Mouse (Mus musculus): Measurements from ENCODE around the gene Rab11fip2. TPM values are rescaled to one million over a fixed set of nuclear protein-coding genes. Genes with fewer than 3 reads are reported as not detected.

The Rab11fip2 gene
- 10.0 and 11.6 TPM in 2 replicates for polyA plus RNA-seq (2015; fragmentation: Nextera tagmentation; extraction: Ambion mirVana)

DNA sequence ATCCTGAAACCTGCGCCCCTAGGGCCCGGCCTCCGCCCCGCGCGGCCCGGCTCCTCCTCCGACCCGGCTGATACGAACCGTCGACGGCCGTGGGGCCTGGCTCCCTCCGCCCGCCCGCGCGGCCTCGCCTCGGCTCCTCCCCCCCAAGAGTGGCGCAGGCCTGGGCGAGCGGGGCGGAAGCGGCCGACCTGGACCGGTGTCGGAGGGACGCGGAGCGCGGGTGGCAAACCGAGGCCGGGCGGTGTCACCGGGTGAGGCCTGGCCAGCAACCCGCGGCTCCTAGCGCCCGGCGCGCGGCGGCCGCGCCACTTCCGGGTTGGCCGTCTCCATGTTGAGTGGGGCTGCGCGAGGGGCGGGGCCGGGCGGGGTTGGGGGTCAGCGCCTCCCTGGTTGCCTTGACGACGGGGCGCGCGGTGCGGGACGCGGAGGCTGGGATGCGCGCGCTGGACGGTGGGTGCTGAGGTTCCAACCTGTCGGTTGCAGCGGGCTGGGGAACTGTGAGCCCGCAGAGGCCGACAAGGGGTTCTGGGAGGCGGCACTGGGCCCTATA lies at the start of gene Rab11fip2:
TSS of gene Rab11fip2 (minus strand) at position 333 of the 550 bp plus-strand sequence.

Data from neural tube, postnatal 0 days (tissue).